Mouse (Mus musculus): Measurements from ENCODE around the gene Hist1h1e. TPM values are rescaled to one million over a fixed set of nuclear protein-coding genes. Genes with fewer than 3 reads are reported as not detected.

The Hist1h1e gene
- 0.40 TPM for polyA plus RNA-seq (2014; fragmentation: Illumina TruSeq; extraction: RNeasy Lipid Tissue Mini Kit (QIAGEN cat#74804); ENCODE audit: insufficient read depth, low read depth, low replicate concordance)

DNA sequence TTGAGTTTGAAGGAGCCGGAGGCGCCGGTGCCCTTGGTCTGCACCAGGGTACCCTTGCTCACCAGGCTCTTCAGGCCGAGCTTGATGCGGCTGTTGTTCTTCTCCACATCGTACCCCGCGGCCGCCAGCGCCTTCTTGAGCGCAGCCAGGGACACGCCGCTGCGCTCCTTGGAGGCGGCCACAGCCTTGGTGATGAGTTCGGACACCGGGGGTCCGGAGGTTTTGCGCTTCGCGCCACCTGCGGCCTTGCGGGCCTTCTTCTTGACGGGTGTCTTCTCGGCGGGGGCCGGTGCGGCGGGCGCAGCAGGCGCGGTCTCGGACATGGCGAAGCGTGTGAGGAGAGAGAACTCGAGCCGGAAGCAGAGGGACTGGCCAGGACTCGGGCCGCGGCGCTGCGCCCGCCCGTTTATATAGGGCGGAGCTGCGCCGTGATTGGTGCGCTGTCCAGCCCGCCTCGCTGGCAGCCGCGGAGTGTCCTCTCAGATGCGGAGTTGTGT is at the start of gene Hist1h1e:
Gene Hist1h1e, minus strand, starts transcription at position 384 of the 497 bp plus-strand sequence.

DNA sequence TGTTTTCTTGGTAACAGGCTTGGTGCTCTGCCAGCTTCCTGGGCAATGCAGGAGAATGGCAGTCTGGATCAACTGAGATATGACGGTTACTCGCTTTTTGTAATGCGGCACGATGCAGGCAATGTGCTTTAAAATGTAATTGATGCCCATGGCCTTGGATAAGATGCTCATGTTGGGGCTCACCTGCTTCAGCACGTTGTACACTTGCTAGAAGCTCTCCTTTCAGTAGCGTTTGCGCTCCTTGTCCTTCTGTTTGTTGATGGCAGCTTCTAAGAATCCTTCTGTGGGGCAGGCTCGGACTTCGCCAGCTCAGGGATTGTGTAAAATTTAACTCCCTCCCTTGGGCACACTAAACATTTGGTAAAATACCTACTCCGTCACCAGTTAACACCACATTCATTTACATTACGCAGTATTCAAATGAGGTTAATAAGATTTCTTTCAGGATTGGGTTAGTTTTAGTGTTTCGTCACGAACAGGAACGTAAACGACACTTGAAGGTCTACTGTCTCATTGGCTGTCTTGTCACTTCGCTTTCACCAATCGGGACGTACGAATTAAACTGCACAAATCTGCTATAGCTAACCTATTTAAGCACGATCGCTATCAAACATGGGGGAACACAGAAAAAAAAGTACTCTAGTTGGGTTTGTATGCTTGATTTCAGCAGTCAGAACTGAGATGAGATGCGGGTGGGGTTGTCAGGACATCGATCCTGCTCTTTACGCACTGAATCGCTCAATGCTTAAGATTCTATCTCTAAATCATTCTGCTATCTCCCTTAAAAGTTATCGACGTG is 1.4 kb downstream of the Hist1h1e start, which contains the start of gene Hist1h2be:
Gene Hist1h2be, minus strand, starts transcription at position 392 of the 799 bp plus-strand sequence.

DNA sequence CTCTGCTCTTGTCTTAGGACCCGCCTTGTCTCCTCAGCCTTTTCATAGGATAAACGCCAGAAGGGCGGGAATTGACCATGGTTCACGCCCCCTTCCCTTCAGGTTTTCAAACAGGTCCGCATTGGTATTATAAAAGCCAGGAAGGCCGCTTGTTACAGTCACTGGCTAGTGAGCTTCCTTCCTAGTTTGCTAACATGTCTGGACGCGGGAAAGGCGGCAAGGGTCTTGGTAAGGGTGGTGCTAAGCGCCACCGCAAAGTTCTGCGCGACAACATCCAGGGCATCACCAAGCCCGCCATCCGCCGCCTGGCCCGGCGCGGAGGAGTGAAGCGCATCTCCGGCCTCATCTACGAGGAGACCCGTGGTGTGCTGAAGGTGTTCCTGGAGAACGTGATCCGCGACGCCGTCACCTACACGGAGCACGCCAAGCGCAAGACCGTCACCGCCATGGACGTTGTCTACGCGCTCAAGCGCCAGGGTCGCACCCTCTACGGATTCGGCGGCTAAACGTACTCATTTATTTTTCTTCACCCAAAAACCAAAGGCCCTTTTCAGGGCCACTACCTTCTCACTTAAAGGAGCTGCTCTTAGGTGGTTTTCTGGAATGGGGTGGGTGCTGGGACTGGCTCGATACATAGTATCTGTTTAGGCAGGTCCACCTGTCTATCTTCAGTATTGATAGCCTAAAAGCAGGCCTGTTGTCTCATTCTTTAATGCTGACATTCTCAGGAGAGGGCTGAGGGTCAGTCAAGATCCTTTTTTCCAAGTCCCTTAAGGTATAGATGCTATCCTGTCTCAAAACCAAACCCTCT is 40.7 kb downstream of the Hist1h1e start, which contains the start of gene Hist1h4d:
Gene Hist1h4d, plus strand, starts transcription at position 191 of the 811 bp plus-strand sequence.

GRCm38 (mm10) chr13:23575271-23575851 is 47.0 kb downstream of the Hist1h1e start, which contains the start of gene Hist1h3d:
Gene Hist1h3d, plus strand, starts transcription at chr13:23575763.

DNA sequence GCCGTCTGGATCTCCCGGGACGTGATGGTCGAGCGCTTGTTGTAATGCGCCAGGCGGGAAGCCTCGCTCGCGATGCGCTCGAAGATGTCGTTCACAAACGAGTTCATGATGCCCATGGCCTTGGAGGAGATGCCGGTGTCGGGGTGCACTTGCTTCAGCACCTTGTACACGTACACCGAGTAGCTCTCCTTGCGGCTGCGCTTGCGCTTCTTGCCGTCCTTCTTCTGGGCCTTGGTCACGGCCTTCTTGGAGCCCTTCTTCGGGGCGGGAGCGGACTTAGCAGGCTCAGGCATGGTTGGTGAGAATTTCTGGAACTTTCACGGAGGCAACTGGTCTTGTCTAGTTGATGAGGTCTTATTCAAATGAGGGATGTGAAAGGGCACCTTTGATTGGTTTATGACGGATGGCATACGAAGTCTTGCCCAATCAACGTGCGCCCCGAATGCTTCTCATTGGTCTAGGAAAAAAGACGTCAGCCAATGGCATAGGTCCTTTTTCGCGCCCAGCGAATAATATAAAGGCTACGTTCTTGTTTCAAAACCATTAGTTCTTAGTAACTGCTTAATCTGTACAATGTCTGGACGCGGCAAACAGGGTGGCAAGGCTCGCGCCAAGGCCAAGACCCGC is 48.3 kb downstream of the Hist1h1e start, which contains the start of the genes Hist1h2bf and Hist1h2ad:
Gene Hist1h2bf, minus strand, starts transcription at position 299 of the 627 bp plus-strand sequence.
Gene Hist1h2ad, plus strand, starts transcription at position 484 of the 627 bp plus-strand sequence.

GRCm38 (mm10) chr13:23571022-23571503 is 51.3 kb downstream of the Hist1h1e start, which contains the start of the genes Hist1h2ae and Hist1h2bg:
Gene Hist1h2ae, minus strand, starts transcription at chr13:23571220.
Gene Hist1h2bg, plus strand, starts transcription at chr13:23571396.

Other genes with a start within 250 kb of the Hist1h1e start
- gene Abt1, start 198.7 kb downstream of the Hist1h1e start, polyA plus RNA-seq (2014; fragmentation: Illumina TruSeq; extraction: RNeasy Lipid Tissue Mini Kit (QIAGEN cat#74804); ENCODE audit: insufficient read depth, low read depth, low replicate concordance) = 4.5 TPM
- gene Btn1a1, start 156.7 kb downstream of the Hist1h1e start, polyA plus RNA-seq (2014; fragmentation: Illumina TruSeq; extraction: RNeasy Lipid Tissue Mini Kit (QIAGEN cat#74804); ENCODE audit: insufficient read depth, low read depth, low replicate concordance) = not detected
- not detected for gene Btn2a2, start 133.7 kb downstream of the Hist1h1e start, polyA plus RNA-seq (2014; fragmentation: Illumina TruSeq; extraction: RNeasy Lipid Tissue Mini Kit (QIAGEN cat#74804); ENCODE audit: insufficient read depth, low read depth, low replicate concordance)
- 16.1 TPM for gene Hist1h4h, start 91.5 kb downstream of the Hist1h1e start, polyA plus RNA-seq (2014; fragmentation: Illumina TruSeq; extraction: RNeasy Lipid Tissue Mini Kit (QIAGEN cat#74804); ENCODE audit: insufficient read depth, low read depth, low replicate concordance)
- gene Hist1h2af, start 88.7 kb downstream of the Hist1h1e start, polyA plus RNA-seq (2014; fragmentation: Illumina TruSeq; extraction: RNeasy Lipid Tissue Mini Kit (QIAGEN cat#74804); ENCODE audit: insufficient read depth, low read depth, low replicate concordance) = not detected
- gene Hist1h3g, start 87.1 kb downstream of the Hist1h1e start, polyA plus RNA-seq (2014; fragmentation: Illumina TruSeq; extraction: RNeasy Lipid Tissue Mini Kit (QIAGEN cat#74804); ENCODE audit: insufficient read depth, low read depth, low replicate concordance) = not detected
- gene Hist1h2bh, start 79.2 kb downstream of the Hist1h1e start, polyA plus RNA-seq (2014; fragmentation: Illumina TruSeq; extraction: RNeasy Lipid Tissue Mini Kit (QIAGEN cat#74804); ENCODE audit: insufficient read depth, low read depth, low replicate concordance) = 0.28 TPM
- gene Hist1h3f, start 78.5 kb downstream of the Hist1h1e start, polyA plus RNA-seq (2014; fragmentation: Illumina TruSeq; extraction: RNeasy Lipid Tissue Mini Kit (QIAGEN cat#74804); ENCODE audit: insufficient read depth, low read depth, low replicate concordance) = not detected
- gene Hist1h4f, start 70.9 kb downstream of the Hist1h1e start, polyA plus RNA-seq (2014; fragmentation: Illumina TruSeq; extraction: RNeasy Lipid Tissue Mini Kit (QIAGEN cat#74804); ENCODE audit: insufficient read depth, low read depth, low replicate concordance) = not detected
- 0.08 TPM for gene Hist1h1d, start 69.3 kb downstream of the Hist1h1e start, polyA plus RNA-seq (2014; fragmentation: Illumina TruSeq; extraction: RNeasy Lipid Tissue Mini Kit (QIAGEN cat#74804); ENCODE audit: insufficient read depth, low read depth, low replicate concordance)
- not detected for gene Hist1h3e, start 60.2 kb downstream of the Hist1h1e start, polyA plus RNA-seq (2014; fragmentation: Illumina TruSeq; extraction: RNeasy Lipid Tissue Mini Kit (QIAGEN cat#74804); ENCODE audit: insufficient read depth, low read depth, low replicate concordance)
- not detected for gene Hist1h2ae, start 51.3 kb downstream of the Hist1h1e start, polyA plus RNA-seq (2014; fragmentation: Illumina TruSeq; extraction: RNeasy Lipid Tissue Mini Kit (QIAGEN cat#74804); ENCODE audit: insufficient read depth, low read depth, low replicate concordance)
- gene Hist1h2bg, start 51.2 kb downstream of the Hist1h1e start, polyA plus RNA-seq (2014; fragmentation: Illumina TruSeq; extraction: RNeasy Lipid Tissue Mini Kit (QIAGEN cat#74804); ENCODE audit: insufficient read depth, low read depth, low replicate concordance) = 1.5 TPM
- not detected for gene Hist1h2bf, start 48.4 kb downstream of the Hist1h1e start, polyA plus RNA-seq (2014; fragmentation: Illumina TruSeq; extraction: RNeasy Lipid Tissue Mini Kit (QIAGEN cat#74804); ENCODE audit: insufficient read depth, low read depth, low replicate concordance)
- not detected for gene Hist1h2ad, start 48.2 kb downstream of the Hist1h1e start, polyA plus RNA-seq (2014; fragmentation: Illumina TruSeq; extraction: RNeasy Lipid Tissue Mini Kit (QIAGEN cat#74804); ENCODE audit: insufficient read depth, low read depth, low replicate concordance)
- gene Hist1h3d, start 46.8 kb downstream of the Hist1h1e start, polyA plus RNA-seq (2014; fragmentation: Illumina TruSeq; extraction: RNeasy Lipid Tissue Mini Kit (QIAGEN cat#74804); ENCODE audit: insufficient read depth, low read depth, low replicate concordance) = 1.1 TPM
- not detected for gene Hist1h4d, start 41.0 kb downstream of the Hist1h1e start, polyA plus RNA-seq (2014; fragmentation: Illumina TruSeq; extraction: RNeasy Lipid Tissue Mini Kit (QIAGEN cat#74804); ENCODE audit: insufficient read depth, low read depth, low replicate concordance)
- gene Hist1h2be, start 1.4 kb downstream of the Hist1h1e start, polyA plus RNA-seq (2014; fragmentation: Illumina TruSeq; extraction: RNeasy Lipid Tissue Mini Kit (QIAGEN cat#74804); ENCODE audit: insufficient read depth, low read depth, low replicate concordance) = 2.7 TPM
- 0.25 TPM for gene Hist1h2ac, start 61.4 kb upstream of the Hist1h1e start, polyA plus RNA-seq (2014; fragmentation: Illumina TruSeq; extraction: RNeasy Lipid Tissue Mini Kit (QIAGEN cat#74804); ENCODE audit: insufficient read depth, low read depth, low replicate concordance)
- 123 TPM for gene Hist1h2bc, start 61.6 kb upstream of the Hist1h1e start, polyA plus RNA-seq (2014; fragmentation: Illumina TruSeq; extraction: RNeasy Lipid Tissue Mini Kit (QIAGEN cat#74804); ENCODE audit: insufficient read depth, low read depth, low replicate concordance)
- not detected for gene Hist1h1t, start 73.3 kb upstream of the Hist1h1e start, polyA plus RNA-seq (2014; fragmentation: Illumina TruSeq; extraction: RNeasy Lipid Tissue Mini Kit (QIAGEN cat#74804); ENCODE audit: insufficient read depth, low read depth, low replicate concordance)
- 0.68 TPM for gene Hist1h4c, start 75.9 kb upstream of the Hist1h1e start, polyA plus RNA-seq (2014; fragmentation: Illumina TruSeq; extraction: RNeasy Lipid Tissue Mini Kit (QIAGEN cat#74804); ENCODE audit: insufficient read depth, low read depth, low replicate concordance)
- gene Hfe, start 88.3 kb upstream of the Hist1h1e start, polyA plus RNA-seq (2014; fragmentation: Illumina TruSeq; extraction: RNeasy Lipid Tissue Mini Kit (QIAGEN cat#74804); ENCODE audit: insufficient read depth, low read depth, low replicate concordance) = 21.9 TPM
- gene Hist1h1c, start 116.2 kb upstream of the Hist1h1e start, polyA plus RNA-seq (2014; fragmentation: Illumina TruSeq; extraction: RNeasy Lipid Tissue Mini Kit (QIAGEN cat#74804); ENCODE audit: insufficient read depth, low read depth, low replicate concordance) = 58.8 TPM
- not detected for gene Hist1h3c, start 123.0 kb upstream of the Hist1h1e start, polyA plus RNA-seq (2014; fragmentation: Illumina TruSeq; extraction: RNeasy Lipid Tissue Mini Kit (QIAGEN cat#74804); ENCODE audit: insufficient read depth, low read depth, low replicate concordance)
- gene Hist1h2bb, start 124.2 kb upstream of the Hist1h1e start, polyA plus RNA-seq (2014; fragmentation: Illumina TruSeq; extraction: RNeasy Lipid Tissue Mini Kit (QIAGEN cat#74804); ENCODE audit: insufficient read depth, low read depth, low replicate concordance) = not detected
- gene Hist1h2ab, start 128.6 kb upstream of the Hist1h1e start, polyA plus RNA-seq (2014; fragmentation: Illumina TruSeq; extraction: RNeasy Lipid Tissue Mini Kit (QIAGEN cat#74804); ENCODE audit: insufficient read depth, low read depth, low replicate concordance) = not detected
- gene Hist1h3b, start 129.7 kb upstream of the Hist1h1e start, polyA plus RNA-seq (2014; fragmentation: Illumina TruSeq; extraction: RNeasy Lipid Tissue Mini Kit (QIAGEN cat#74804); ENCODE audit: insufficient read depth, low read depth, low replicate concordance) = not detected
- not detected for gene Hist1h4b, start 134.5 kb upstream of the Hist1h1e start, polyA plus RNA-seq (2014; fragmentation: Illumina TruSeq; extraction: RNeasy Lipid Tissue Mini Kit (QIAGEN cat#74804); ENCODE audit: insufficient read depth, low read depth, low replicate concordance)
- gene Hist1h4a, start 138.7 kb upstream of the Hist1h1e start, polyA plus RNA-seq (2014; fragmentation: Illumina TruSeq; extraction: RNeasy Lipid Tissue Mini Kit (QIAGEN cat#74804); ENCODE audit: insufficient read depth, low read depth, low replicate concordance) = not detected
- gene Hist1h3a, start 139.8 kb upstream of the Hist1h1e start, polyA plus RNA-seq (2014; fragmentation: Illumina TruSeq; extraction: RNeasy Lipid Tissue Mini Kit (QIAGEN cat#74804); ENCODE audit: insufficient read depth, low read depth, low replicate concordance) = not detected
- gene Hist1h1a, start 141.1 kb upstream of the Hist1h1e start, polyA plus RNA-seq (2014; fragmentation: Illumina TruSeq; extraction: RNeasy Lipid Tissue Mini Kit (QIAGEN cat#74804); ENCODE audit: insufficient read depth, low read depth, low replicate concordance) = not detected
- gene Trim38, start 147.4 kb upstream of the Hist1h1e start, polyA plus RNA-seq (2014; fragmentation: Illumina TruSeq; extraction: RNeasy Lipid Tissue Mini Kit (QIAGEN cat#74804); ENCODE audit: insufficient read depth, low read depth, low replicate concordance) = not detected
- 0.34 TPM for gene Slc17a2, start 184.4 kb upstream of the Hist1h1e start, polyA plus RNA-seq (2014; fragmentation: Illumina TruSeq; extraction: RNeasy Lipid Tissue Mini Kit (QIAGEN cat#74804); ENCODE audit: insufficient read depth, low read depth, low replicate concordance)
- not detected for gene Slc17a3, start 216.9 kb upstream of the Hist1h1e start, polyA plus RNA-seq (2014; fragmentation: Illumina TruSeq; extraction: RNeasy Lipid Tissue Mini Kit (QIAGEN cat#74804); ENCODE audit: insufficient read depth, low read depth, low replicate concordance)
- gene Slc17a1, start 245.2 kb upstream of the Hist1h1e start, polyA plus RNA-seq (2014; fragmentation: Illumina TruSeq; extraction: RNeasy Lipid Tissue Mini Kit (QIAGEN cat#74804); ENCODE audit: insufficient read depth, low read depth, low replicate concordance) = not detected